Mouse (Mus musculus) neural tube, embryonic 14.5 days (tissue): ENCODE data around the gene Dhx40. TPM values are rescaled to one million over a fixed set of nuclear protein-coding genes. Genes with fewer than 3 reads are reported as not detected.
"Not testable (repeated sequence)": the region's sequence is repeated elsewhere in the genome, so short reads cannot be mapped to it uniquely, and the experiment has no call there.

Experiments used
- ATAC-seq: fragments of 200-750 bp; cut with Nextera tagmentation; 2 replicates; pipeline ENCODE4 v1.8.0; 2017; ENCODE audit warnings: low read depth, mild to moderate bottlenecking, moderate TSS enrichment, moderate library complexity
- H3K27ac ChIP-seq: fragments of 300-500 bp; sonication (generic); 2 replicates; pipeline ENCODE4 v1.5.1; 2014; ENCODE audit warnings: low read depth, mild to moderate bottlenecking, control low read depth, low read length, moderate library complexity, mixed read lengths
- H3K27me3 ChIP-seq: fragments of 300-500 bp; sonication (generic); 2 replicates; pipeline ENCODE4 v1.6.1; 2014; ENCODE audit warnings: low read length; ENCODE audit not compliant: control insufficient read depth, insufficient read depth
- H3K36me3 ChIP-seq: fragments of 300-500 bp; sonication (generic); 2 replicates; pipeline ENCODE4 v1.6.1; 2014; ENCODE audit warnings: low read length, mixed read lengths; ENCODE audit not compliant: control insufficient read depth, insufficient read depth
- H3K4me1 ChIP-seq: fragments of 300-500 bp; sonication (generic); 2 replicates; pipeline ENCODE4 v1.6.1; 2014; ENCODE audit warnings: low read length; ENCODE audit not compliant: control insufficient read depth, insufficient read depth
- H3K4me2 ChIP-seq: fragments of 300-500 bp; sonication (generic); 2 replicates; pipeline ENCODE4 v1.6.1; 2014; ENCODE audit warnings: mild to moderate bottlenecking, low read depth, low read length, control low read depth
- H3K4me3 ChIP-seq: fragments of 300-500 bp; sonication (generic); 2 replicates; pipeline ENCODE4 v1.5.1; 2014; ENCODE audit warnings: low read depth, low read length, control low read depth, mixed read lengths
- H3K9ac ChIP-seq: fragments of 300-500 bp; sonication (generic); replicated peaks from 2 replicates; pipeline ENCODE4 v1.6.1; 2014; ENCODE audit warnings: low read depth, mild to moderate bottlenecking, control low read depth, low read length, mixed read lengths
- H3K9me3 ChIP-seq: fragments of 300-500 bp; sonication (generic); 2 replicates; pipeline ENCODE4 v1.6.1; 2016; ENCODE audit warnings: low read length; ENCODE audit not compliant: control insufficient read depth
- WGBS: fragments of 180-500 bp; shearing (Covaris S2); extraction: QIAGEN DNeasy Blood & Tissue Kit; methylation state at CpG from one replicate; pipeline ENCODE4 v1.1.7; 2014; 5-methylcytosine and 5-hydroxymethylcytosine counted together
- polyA plus RNA-seq: library from polyadenylated mRNA; unstranded; fragments of >200 nt; fragmentation: Nextera tagmentation; extraction: Ambion mirVana; gene quantifications from 2 replicates; pipeline ENCODE4 v1.2.1, GENCODE M21; 2014

Gene Dhx40
- polyA plus RNA-seq, 1 experiment from 2014 or later = 19.3 TPM

GRCm38 (mm10) chr11:86751010-86751409, 56.5 kb downstream of the Dhx40 start:
- no peaks in the 10 kb centered on the region for H3K9me3 ChIP-seq
- peaks cover 16% of the 10 kb centered on the region for H3K4me1 ChIP-seq
- H3K4me3 ChIP-seq = no peak overlapping the region
- H3K36me3 ChIP-seq = no peaks in the 10 kb centered on the region
- 100% methylated on average over 1 of the region's 1 CpGs for WGBS
- no peak overlapping the region for H3K9ac ChIP-seq
- ATAC-seq = no peak
- no peak overlapping the region for H3K27ac ChIP-seq
- H3K27me3 ChIP-seq = no peaks in the 10 kb centered on the region
- H3K4me2 ChIP-seq = no peak overlapping the region

- WGBS = 59% methylated on average over 3 of the region's 3 CpGs
- no peaks in the 10 kb centered on the region for H3K27me3 ChIP-seq
- ATAC-seq = no peak
Measured at GRCm38 (mm10) chr11:86749776-86750423, 57.6 kb downstream of the Dhx40 start.

GRCm38 (mm10) chr11:86745634-86746404, 61.7 kb downstream of the Dhx40 start:
- no peak overlapping the region for H3K9ac ChIP-seq
- no peak overlapping the region for H3K4me2 ChIP-seq
- no peaks in the 10 kb centered on the region for H3K36me3 ChIP-seq
- no peaks in the 10 kb centered on the region for H3K27me3 ChIP-seq
- no peaks in the 10 kb centered on the region for H3K9me3 ChIP-seq
- no peak overlapping the region for H3K27ac ChIP-seq
- peaks cover 5% of the 10 kb centered on the region for H3K4me1 ChIP-seq
- 86% methylated on average over 3 of the region's 3 CpGs for WGBS
- H3K4me3 ChIP-seq = no peak overlapping the region
- ATAC-seq = no peak

More at GRCm38 (mm10) chr11:86749776-86750423, 57.6 kb downstream of the Dhx40 start:
- Histone ChIP-seq H3K9me3 (no peaks in the 10 kb centered on the region), H3K4me2 (no peak overlapping the region), H3K4me1 (peaks cover 11% of the 10 kb centered on the region), H3K9ac (no peak overlapping the region), H3K27ac (no peak overlapping the region), H3K36me3 (no peaks in the 10 kb centered on the region), H3K4me3 (no peak overlapping the region)

- H3K27me3 ChIP-seq = no peaks in the 10 kb centered on the region
- no peaks in the 10 kb centered on the region for H3K36me3 ChIP-seq
- no peak for ATAC-seq
- no peaks in the 10 kb centered on the region for H3K4me1 ChIP-seq
- H3K27ac ChIP-seq = no peak overlapping the region
- H3K4me3 ChIP-seq = no peak overlapping the region
- no peak overlapping the region for H3K9ac ChIP-seq
- no peak overlapping the region for H3K4me2 ChIP-seq
- WGBS = 73% methylated on average over 2 of the region's 2 CpGs
- no peaks in the 10 kb centered on the region for H3K9me3 ChIP-seq
Measured at GRCm38 (mm10) chr11:86742605-86743004, 64.9 kb downstream of the Dhx40 start.

GRCm38 (mm10) chr11:86741505-86741904, 66.0 kb downstream of the Dhx40 start:
- Histone ChIP-seq H3K4me3 (no peak overlapping the region), H3K27me3 (no peaks in the 10 kb centered on the region), H3K9me3 (no peaks in the 10 kb centered on the region), H3K36me3 (no peaks in the 10 kb centered on the region), H3K27ac (no peak overlapping the region), H3K4me2 (no peak overlapping the region), H3K9ac (no peak overlapping the region), H3K4me1 (no peaks in the 10 kb centered on the region)
- ATAC-seq = no peak
- WGBS = 99% methylated on average over 5 of the region's 5 CpGs

GRCm38 (mm10) chr11:86739470-86739869, 68.1 kb downstream of the Dhx40 start:
- Histone ChIP-seq H3K27ac (no peak overlapping the region), H3K27me3 (no peaks in the 10 kb centered on the region), H3K9me3 (no peaks in the 10 kb centered on the region), H3K36me3 (peaks cover 7% of the 10 kb centered on the region; the same call in 1 of the 2 replicates), H3K4me2 (no peak overlapping the region), H3K4me1 (no peaks in the 10 kb centered on the region), H3K4me3 (no peak overlapping the region), H3K9ac (no peak overlapping the region)
- 88% methylated on average over 2 of the region's 2 CpGs for WGBS
- no peak for ATAC-seq

GRCm38 (mm10) chr11:86738956-86739355, 68.6 kb downstream of the Dhx40 start:
- Histone ChIP-seq H3K4me3 (no peak overlapping the region), H3K27me3 (no peaks in the 10 kb centered on the region), H3K36me3 (peaks cover 7% of the 10 kb centered on the region; the same call in 1 of the 2 replicates), H3K4me2 (no peak overlapping the region), H3K4me1 (no peaks in the 10 kb centered on the region), H3K9ac (no peak overlapping the region), H3K9me3 (no peaks in the 10 kb centered on the region), H3K27ac (no peak overlapping the region)
- no peak for ATAC-seq
- 92% methylated on average over 1 of the region's 1 CpGs for WGBS

GRCm38 (mm10) chr11:86738308-86738707, 69.2 kb downstream of the Dhx40 start:
- not testable (repeated sequence) for H3K9me3 ChIP-seq, H3K4me2 ChIP-seq, H3K36me3 ChIP-seq, ATAC-seq, H3K27ac ChIP-seq, H3K27me3 ChIP-seq, H3K4me3 ChIP-seq, H3K9ac ChIP-seq, H3K4me1 ChIP-seq
- WGBS = 86% methylated on average over 1 of the region's 1 CpGs

- H3K27ac ChIP-seq = no peak overlapping the region
- H3K9ac ChIP-seq = no peak overlapping the region
- H3K4me1 ChIP-seq = no peaks in the 10 kb centered on the region
- no peaks in the 10 kb centered on the region for H3K9me3 ChIP-seq
- H3K4me2 ChIP-seq = no peak overlapping the region
- 80% methylated on average over 8 of the region's 8 CpGs for WGBS
- no peaks in the 10 kb centered on the region for H3K27me3 ChIP-seq
- no peak overlapping the region for H3K4me3 ChIP-seq
- H3K36me3 ChIP-seq = peaks cover 7% of the 10 kb centered on the region; the same call in 1 of the 2 replicates
- no peak for ATAC-seq
Measured at GRCm38 (mm10) chr11:86737301-86738000, 70.1 kb downstream of the Dhx40 start.
